Mouse (Mus musculus): ENCODE data around the gene Camsap1. TPM values are rescaled to one million over a fixed set of nuclear protein-coding genes. Genes with fewer than 3 reads are reported as not detected.

Gene Camsap1
- 6.3 TPM for polyA plus RNA-seq (2014; fragmentation: Illumina TruSeq; extraction: RNeasy Lipid Tissue Mini Kit (QIAGEN cat#74804); ENCODE audit: low read depth, low replicate concordance)

GRCm38 (mm10) chr2:25983159-25983907 lies at the start of gene Camsap1:
Gene Camsap1, minus strand, starts transcription at chr2:25983282.

GRCm38 (mm10) chr2:26021561-26022257 lies 38.6 kb upstream of the Camsap1 start, which contains the start of gene Ubac1:
Gene Ubac1, minus strand, starts transcription at chr2:26021747.

Other genes with a start within 250 kb of the Camsap1 start
- gene Obp2b, start 246.3 kb downstream of the Camsap1 start, polyA plus RNA-seq (2014; fragmentation: Illumina TruSeq; extraction: RNeasy Lipid Tissue Mini Kit (QIAGEN cat#74804); ENCODE audit: low read depth, low replicate concordance) = not detected
- not detected for gene Lcn3, start 217.7 kb downstream of the Camsap1 start, polyA plus RNA-seq (2014; fragmentation: Illumina TruSeq; extraction: RNeasy Lipid Tissue Mini Kit (QIAGEN cat#74804); ENCODE audit: low read depth, low replicate concordance)
- not detected for gene Lcn11, start 206.3 kb downstream of the Camsap1 start, polyA plus RNA-seq (2014; fragmentation: Illumina TruSeq; extraction: RNeasy Lipid Tissue Mini Kit (QIAGEN cat#74804); ENCODE audit: low read depth, low replicate concordance)
- gene Gm13539, start 201.0 kb downstream of the Camsap1 start, polyA plus RNA-seq (2014; fragmentation: Illumina TruSeq; extraction: RNeasy Lipid Tissue Mini Kit (QIAGEN cat#74804); ENCODE audit: low read depth, low replicate concordance) = not detected
- not detected for gene Glt6d1, start 167.4 kb downstream of the Camsap1 start, polyA plus RNA-seq (2014; fragmentation: Illumina TruSeq; extraction: RNeasy Lipid Tissue Mini Kit (QIAGEN cat#74804); ENCODE audit: low read depth, low replicate concordance)
- gene Lcn9, start 160.1 kb downstream of the Camsap1 start, polyA plus RNA-seq (2014; fragmentation: Illumina TruSeq; extraction: RNeasy Lipid Tissue Mini Kit (QIAGEN cat#74804); ENCODE audit: low read depth, low replicate concordance) = not detected
- not detected for gene Sohlh1, start 136.0 kb downstream of the Camsap1 start, polyA plus RNA-seq (2014; fragmentation: Illumina TruSeq; extraction: RNeasy Lipid Tissue Mini Kit (QIAGEN cat#74804); ENCODE audit: low read depth, low replicate concordance)
- 0.97 TPM for gene Kcnt1, start 119.5 kb downstream of the Camsap1 start, polyA plus RNA-seq (2014; fragmentation: Illumina TruSeq; extraction: RNeasy Lipid Tissue Mini Kit (QIAGEN cat#74804); ENCODE audit: low read depth, low replicate concordance)
- gene Ubac1, start 38.5 kb upstream of the Camsap1 start, polyA plus RNA-seq (2014; fragmentation: Illumina TruSeq; extraction: RNeasy Lipid Tissue Mini Kit (QIAGEN cat#74804); ENCODE audit: low read depth, low replicate concordance) = 40.3 TPM
- gene Nacc2, start 139.9 kb upstream of the Camsap1 start, polyA plus RNA-seq (2014; fragmentation: Illumina TruSeq; extraction: RNeasy Lipid Tissue Mini Kit (QIAGEN cat#74804); ENCODE audit: low read depth, low replicate concordance) = 14.6 TPM
- not detected for gene Lhx3, start 225.0 kb upstream of the Camsap1 start, polyA plus RNA-seq (2014; fragmentation: Illumina TruSeq; extraction: RNeasy Lipid Tissue Mini Kit (QIAGEN cat#74804); ENCODE audit: low read depth, low replicate concordance)

Data from kidney, adult 10 weeks (tissue).